Mouse (Mus musculus) embryonic facial prominence, embryonic 10.5 days (tissue): ENCODE measurements at regions not wholly inside any gene's neighbourhood (a gene's known extent, or its start where the extent isn't known, plus 50 kb on each side); places are given as distances from the start of the nearest gene placed in this dataset.

Source experiments
- DNase-seq: peaks from one replicate; pipeline ENCODE4 v3.0.0-alpha.2; 2017; ENCODE audit warnings: low spot score
- H3K27ac ChIP-seq: fragments of 300-500 bp; sonication (generic); replicated peaks from 2 replicates; pipeline ENCODE4 v1.5.1; 2016; ENCODE audit warnings: mild to moderate bottlenecking
- H3K27me3 ChIP-seq: fragments of 300-500 bp; sonication (generic); replicated peaks from 2 replicates; pipeline ENCODE4 v1.6.1; 2016; ENCODE audit warnings: low read depth, mild to moderate bottlenecking; ENCODE audit not compliant: poor library complexity, severe bottlenecking
- H3K36me3 ChIP-seq: fragments of 300-500 bp; sonication (generic); replicated peaks from 2 replicates; pipeline ENCODE4 v1.6.1; 2016; ENCODE audit warnings: mild to moderate bottlenecking, moderate library complexity
- H3K4me1 ChIP-seq: fragments of 300-500 bp; sonication (generic); 2 replicates; pipeline ENCODE4 v1.6.1; 2016
- H3K4me3 ChIP-seq: fragments of 300-500 bp; sonication (generic); 2 replicates; pipeline ENCODE4 v1.5.1; 2016; ENCODE audit warnings: mild to moderate bottlenecking, moderate library complexity
- H3K9me3 ChIP-seq: fragments of 300-500 bp; sonication (generic); 2 replicates; pipeline ENCODE4 v1.6.1; 2016; ENCODE audit warnings: mild to moderate bottlenecking
- WGBS: fragments of 180-500 bp; shearing (Covaris S2); methylation state at CpG from one replicate; pipeline ENCODE4 v1.1.7; 2016; 5-methylcytosine and 5-hydroxymethylcytosine counted together

GRCm38 (mm10) chr12:33593685-33594084 lies 164.2 kb downstream of the Twistnb start:
- H3K27me3 ChIP-seq = no peaks in the 10 kb centered on the region
- 46% methylated on average over 4 of the region's 4 CpGs for WGBS

GRCm38 (mm10) chr12:33605393-33605792 lies 176.0 kb downstream of the Twistnb start:
- Histone ChIP-seq H3K36me3 (no peaks in the 10 kb centered on the region), H3K27ac (no peak overlapping the region), H3K9me3 (no peaks in the 10 kb centered on the region), H3K4me1 (no peaks in the 10 kb centered on the region), H3K27me3 (no peaks in the 10 kb centered on the region), H3K4me3 (no peak overlapping the region)
- no peak for DNase-seq
- 61% methylated on average over 4 of the region's 4 CpGs for WGBS

More at GRCm38 (mm10) chr12:33593685-33594084, 164.2 kb downstream of the Twistnb start:
- no peak overlapping the region for H3K4me3 ChIP-seq
- peaks cover 29% of the 10 kb centered on the region for H3K4me1 ChIP-seq
- H3K27ac ChIP-seq = no peak overlapping the region
- DNase-seq = peak; percentile 12
- no peaks in the 10 kb centered on the region for H3K36me3 ChIP-seq
- no peaks in the 10 kb centered on the region for H3K9me3 ChIP-seq

- no peak overlapping the region for H3K27ac ChIP-seq
- DNase-seq = no peak
- WGBS = 70% methylated on average over 7 of the region's 7 CpGs
These were observed 178.6 kb downstream of the Twistnb start for GRCm38 (mm10) chr12:33607811-33608602.

GRCm38 (mm10) chr12:33612378-33612777 lies 182.9 kb downstream of the Twistnb start:
- no peaks in the 10 kb centered on the region for H3K36me3 ChIP-seq
- H3K4me3 ChIP-seq = no peak overlapping the region
- DNase-seq = no peak
- no peak overlapping the region for H3K27ac ChIP-seq
- WGBS = 61% methylated on average over 3 of the region's 3 CpGs
- no peaks in the 10 kb centered on the region for H3K9me3 ChIP-seq
- no peaks in the 10 kb centered on the region for H3K4me1 ChIP-seq
- H3K27me3 ChIP-seq = no peaks in the 10 kb centered on the region

More at GRCm38 (mm10) chr12:33607811-33608602, 178.6 kb downstream of the Twistnb start:
- H3K4me3 ChIP-seq = no peak overlapping the region
- no peaks in the 10 kb centered on the region for H3K36me3 ChIP-seq
- H3K27me3 ChIP-seq = no peaks in the 10 kb centered on the region
- H3K4me1 ChIP-seq = no peaks in the 10 kb centered on the region
- H3K9me3 ChIP-seq = no peaks in the 10 kb centered on the region

- no peak for DNase-seq
- 92% methylated on average over 4 of the region's 4 CpGs for WGBS
- no peaks in the 10 kb centered on the region for H3K27me3 ChIP-seq
- H3K36me3 ChIP-seq = no peaks in the 10 kb centered on the region
- no peak overlapping the region for H3K27ac ChIP-seq
- no peak overlapping the region for H3K4me3 ChIP-seq
- H3K9me3 ChIP-seq = no peaks in the 10 kb centered on the region
- no peaks in the 10 kb centered on the region for H3K4me1 ChIP-seq
These were observed 191.0 kb downstream of the Twistnb start for GRCm38 (mm10) chr12:33620391-33620790.

- H3K36me3 ChIP-seq = no peaks in the 10 kb centered on the region
- no peak overlapping the region for H3K27ac ChIP-seq
- DNase-seq = no peak
- no peaks in the 10 kb centered on the region for H3K4me1 ChIP-seq
- 76% methylated on average over 4 of the region's 4 CpGs for WGBS
- H3K27me3 ChIP-seq = no peaks in the 10 kb centered on the region
- no peak overlapping the region for H3K4me3 ChIP-seq
- H3K9me3 ChIP-seq = no peaks in the 10 kb centered on the region
These were observed 196.9 kb downstream of the Twistnb start for GRCm38 (mm10) chr12:33626092-33626882.

GRCm38 (mm10) chr12:33652597-33652996 lies 223.2 kb downstream of the Twistnb start:
- Histone ChIP-seq H3K4me3 (no peak overlapping the region), H3K27me3 (no peaks in the 10 kb centered on the region), H3K9me3 (no peaks in the 10 kb centered on the region), H3K4me1 (no peaks in the 10 kb centered on the region), H3K27ac (no peak overlapping the region), H3K36me3 (no peaks in the 10 kb centered on the region)
- 87% methylated on average over 1 of the region's 1 CpGs for WGBS
- DNase-seq = no peak

GRCm38 (mm10) chr12:33675508-33675907 lies 246.1 kb downstream of the Twistnb start:
- no peaks in the 10 kb centered on the region for H3K9me3 ChIP-seq
- no peak overlapping the region for H3K4me3 ChIP-seq
- WGBS = 86% methylated on average over 6 of the region's 6 CpGs
- H3K27me3 ChIP-seq = no peaks in the 10 kb centered on the region
- H3K27ac ChIP-seq = no peak overlapping the region
- no peaks in the 10 kb centered on the region for H3K36me3 ChIP-seq
- no peaks in the 10 kb centered on the region for H3K4me1 ChIP-seq
- no peak for DNase-seq

GRCm38 (mm10) chr12:33692870-33693269 lies 235.4 kb upstream of the Ferd3l start:
- 86% methylated on average over 3 of the region's 3 CpGs for WGBS
- no peak for DNase-seq
- H3K4me1 ChIP-seq = peaks cover 8% of the 10 kb centered on the region
- H3K27ac ChIP-seq = no peak overlapping the region
- no peak overlapping the region for H3K4me3 ChIP-seq
- H3K27me3 ChIP-seq = no peaks in the 10 kb centered on the region
- H3K9me3 ChIP-seq = no peaks in the 10 kb centered on the region
- H3K36me3 ChIP-seq = no peaks in the 10 kb centered on the region

GRCm38 (mm10) chr12:33714392-33714791 lies 213.8 kb upstream of the Ferd3l start:
- no peaks in the 10 kb centered on the region for H3K27me3 ChIP-seq
- H3K36me3 ChIP-seq = no peaks in the 10 kb centered on the region
- WGBS = 73% methylated on average over 3 of the region's 3 CpGs
- no peak overlapping the region for H3K27ac ChIP-seq
- no peak overlapping the region for H3K4me3 ChIP-seq
- DNase-seq = no peak
- H3K9me3 ChIP-seq = no peaks in the 10 kb centered on the region
- H3K4me1 ChIP-seq = peaks cover 16% of the 10 kb centered on the region

- no peaks in the 10 kb centered on the region for H3K27me3 ChIP-seq
- H3K4me3 ChIP-seq = no peak overlapping the region
- no peaks in the 10 kb centered on the region for H3K9me3 ChIP-seq
- DNase-seq = no peak
- H3K4me1 ChIP-seq = peaks cover 16% of the 10 kb centered on the region
- H3K36me3 ChIP-seq = no peaks in the 10 kb centered on the region
- H3K27ac ChIP-seq = no peak overlapping the region
- WGBS = 79% methylated on average over 2 of the region's 2 CpGs
These were observed 212.2 kb upstream of the Ferd3l start for GRCm38 (mm10) chr12:33715997-33716396.

- peaks cover 16% of the 10 kb centered on the region for H3K4me1 ChIP-seq
- H3K36me3 ChIP-seq = no peaks in the 10 kb centered on the region
- no peak overlapping the region for H3K4me3 ChIP-seq
- no peaks in the 10 kb centered on the region for H3K9me3 ChIP-seq
- no peaks in the 10 kb centered on the region for H3K27me3 ChIP-seq
- DNase-seq = no peak
- 47% methylated on average over 4 of the region's 4 CpGs for WGBS
- no peak overlapping the region for H3K27ac ChIP-seq
These were observed 211.2 kb upstream of the Ferd3l start for GRCm38 (mm10) chr12:33717053-33717452.
